Mouse (Mus musculus): ENCODE results near the gene Zfp784. TPM values are rescaled to one million over a fixed set of nuclear protein-coding genes. Genes with fewer than 3 reads are reported as not detected.

Gene Zfp784
- total and polyA plus RNA-seq, 3 experiments = 0.96 to 2.9 TPM; not detected in 1

- DNase-seq (ENCODE audit: low read depth, low spot score) = peak; percentile 72
- Histone ChIP-seq H3K9ac (ENCODE audit: control insufficient read depth, low read depth, low read length, poor library complexity, severe bottlenecking) (peak within 1 kb of the TSS; percentile 59), H3K4me1 (ENCODE audit: control insufficient read depth in 1 of 2, insufficient read depth in 2 of 2, low read length in 2 of 2) (no peaks in the 10 kb centered on the region; a peak in 1 of 4 replicates), H3K4me3 (ENCODE audit: control insufficient read depth in 1 of 2, insufficient read depth in 1 of 2, low read depth in 2 of 2, low read length in 2 of 2) (peak within 1 kb of the TSS; percentile 54 to 55), H3K9me3 (replicated peaks; ENCODE audit: insufficient read depth, low read length) (no peaks in the 10 kb centered on the region), H3K79me2 (ENCODE audit: control insufficient read depth, insufficient read depth, low read length, poor library complexity) (no peaks in the 10 kb centered on the region), H3K36me3 (ENCODE audit: control insufficient read depth in 1 of 2, insufficient read depth in 2 of 2, low read length in 2 of 2) (no peaks in the 10 kb centered on the region), H3K27me3 (ENCODE audit: control insufficient read depth in 1 of 2, insufficient read depth in 2 of 2, low read length in 2 of 2) (no peaks in the 10 kb centered on the region), H3K27ac (ENCODE audit: control insufficient read depth, low read depth, low read length) (no peak within 1 kb of the TSS)
- TF ChIP-seq SIN3A (IDR thresholded peaks at IDR 0.05; ENCODE audit: low read length) (peak; percentile 52), CTCF (IDR thresholded peaks at IDR 0.05 in 2 of 3, conservative IDR thresholded peaks at IDR 0.05 in 1 of 3; ENCODE audit: control insufficient read depth in 1 of 3, insufficient read depth in 1 of 3, low read depth in 2 of 3, low read length in 3 of 3, poor library complexity in 1 of 3, severe bottlenecking in 1 of 3) (no peak), CHD1 (IDR thresholded peaks at IDR 0.05; ENCODE audit: low read depth, low read length) (no peak), HCFC1 (IDR thresholded peaks at IDR 0.05; ENCODE audit: low read depth, low read length) (peak; percentile 54; the same call in 1 of the 2 replicates), ZKSCAN1 (IDR thresholded peaks at IDR 0.05; ENCODE audit: low read depth, low read length) (peak; percentile 79; the same call in 1 of the 2 replicates)
Observed at GRCm38 (mm10) chr7:4996003-4996895, 42.0 kb downstream of the Zfp784 start, which contains the start of gene Zfp579. TSS of gene Zfp579 (minus strand) at chr7:4996158.

DNA sequence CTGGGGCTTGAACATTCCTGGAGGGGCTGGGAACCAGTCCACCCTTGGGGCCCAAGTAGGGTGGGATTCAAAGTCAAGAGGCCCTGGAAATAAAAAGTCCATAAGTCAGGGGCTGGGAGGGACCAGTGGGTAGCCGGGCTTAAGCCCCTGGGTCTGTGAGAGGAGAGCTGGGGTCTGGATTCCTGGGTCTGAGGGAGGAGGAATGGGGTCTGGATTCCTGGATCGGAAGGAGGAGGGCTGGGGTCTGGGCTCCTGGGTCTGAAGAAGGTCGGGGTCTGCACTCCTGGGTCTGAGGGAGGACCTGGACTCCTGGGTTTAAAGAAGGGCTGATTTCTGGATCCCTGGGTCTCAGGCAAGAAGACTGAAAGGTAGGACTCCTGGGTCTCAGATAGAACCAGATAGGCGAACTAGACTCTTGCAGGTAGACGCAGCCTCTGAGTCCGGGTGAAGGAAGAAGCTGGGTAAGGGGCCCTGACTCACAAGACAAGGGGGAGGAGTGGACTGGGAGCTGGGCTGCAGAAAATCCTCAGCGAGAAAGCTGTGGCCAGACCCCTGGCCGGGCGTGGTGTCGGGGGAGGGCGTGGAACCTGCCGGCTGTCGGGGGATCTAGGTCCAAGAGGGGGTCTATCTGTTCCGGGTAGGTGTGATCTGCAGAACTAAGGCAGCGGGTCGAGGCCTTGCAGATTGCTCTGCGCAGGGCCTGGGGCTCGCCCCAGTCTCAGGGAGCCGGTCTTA, 42.8 kb downstream of the Zfp784 start:
- Histone ChIP-seq H3K9me3 (replicated peaks; ENCODE audit: insufficient read depth, low read length) (no peaks in the 10 kb centered on the region), H3K9ac (ENCODE audit: control insufficient read depth, low read depth, low read length, poor library complexity, severe bottlenecking) (peak overlapping the region; percentile 59), H3K27me3 (ENCODE audit: control insufficient read depth in 1 of 2, insufficient read depth in 2 of 2, low read length in 2 of 2) (no peaks in the 10 kb centered on the region), H3K4me3 (ENCODE audit: control insufficient read depth in 1 of 2, insufficient read depth in 1 of 2, low read depth in 2 of 2, low read length in 2 of 2) (peak overlapping the region; percentile 54 to 55; a peak in 3 of 4 replicates), H3K4me1 (ENCODE audit: control insufficient read depth in 1 of 2, insufficient read depth in 2 of 2, low read length in 2 of 2) (no peaks in the 10 kb centered on the region; a peak in 1 of 4 replicates), H3K36me3 (ENCODE audit: control insufficient read depth in 1 of 2, insufficient read depth in 2 of 2, low read length in 2 of 2) (no peaks in the 10 kb centered on the region), H3K27ac (ENCODE audit: control insufficient read depth, low read depth, low read length) (no peak overlapping the region), H3K79me2 (ENCODE audit: control insufficient read depth, insufficient read depth, low read length, poor library complexity) (no peaks in the 10 kb centered on the region)
- no peak for DNase-seq (ENCODE audit: low read depth, low spot score)
- TF ChIP-seq MAX (IDR thresholded peaks at IDR 0.05; ENCODE audit: low read length) (no peak), ZMIZ1 (IDR thresholded peaks at IDR 0.05; ENCODE audit: low read depth, low read length) (no peak), ELF1 (IDR thresholded peaks at IDR 0.05; ENCODE audit: low read depth, low read length) (no peak), RCOR1 (IDR thresholded peaks at IDR 0.05; ENCODE audit: low read depth, low read length) (no peak), ZNF384 (IDR thresholded peaks at IDR 0.05; ENCODE audit: low read depth, low read length) (no peak), ZKSCAN1 (IDR thresholded peaks at IDR 0.05; ENCODE audit: low read depth, low read length) (no peak), HCFC1 (IDR thresholded peaks at IDR 0.05; ENCODE audit: low read depth, low read length) (no peak), USF1 (IDR thresholded peaks at IDR 0.05; ENCODE audit: low read depth, low read length) (no peak), EP300 (IDR thresholded peaks at IDR 0.05; ENCODE audit: low read depth in 1 of 2, low read length in 2 of 2) (no peak), USF2 (IDR thresholded peaks at IDR 0.05; ENCODE audit: borderline replicate concordance in 1 of 2, insufficient read depth in 1 of 2, low read depth in 1 of 2, low read length in 2 of 2) (no peak), MAFK (IDR thresholded peaks at IDR 0.05; ENCODE audit: borderline replicate concordance, low read depth, low read length) (no peak), MXI1 (IDR thresholded peaks at IDR 0.05; ENCODE audit: low read depth, low read length) (no peak), CHD2 (IDR thresholded peaks at IDR 0.05; ENCODE audit: low read length) (no peak), SIN3A (IDR thresholded peaks at IDR 0.05; ENCODE audit: low read length) (no peak), SMC3 (IDR thresholded peaks at IDR 0.05; ENCODE audit: low read depth, low read length) (no peak)
